Mouse (Mus musculus): ENCODE data around the gene Hist1h2ak.
A peak's percentile ranks its signal among the peaks of the same experiment; 100 is the strongest.
"Not testable (repeated sequence)": the region's sequence is repeated elsewhere in the genome, so short reads cannot be mapped to it uniquely, and the experiment has no call there.

Gene Hist1h2ak

GRCm38 (mm10) chr13:21721107-21721756 is 32.4 kb downstream of the Hist1h2ak start:
- not testable (repeated sequence) for DNase-seq (ENCODE audit: low read depth)

- DNase-seq (ENCODE audit: low read depth) = no peak
These were observed 35.1 kb downstream of the Hist1h2ak start for GRCm38 (mm10) chr13:21718381-21719080.

GRCm38 (mm10) chr13:21717397-21718357 is 36.0 kb downstream of the Hist1h2ak start, which contains the start of gene Hist1h3h:
Hist1h3h (plus strand) TSS chr13:21717659.
- peak; percentile 88 for DNase-seq (ENCODE audit: low read depth)

- not testable (repeated sequence) for DNase-seq (ENCODE audit: low read depth)
These were observed 36.9 kb downstream of the Hist1h2ak start for GRCm38 (mm10) chr13:21716540-21717391.

- peak; percentile 88 for DNase-seq (ENCODE audit: low read depth)
These were observed 37.6 kb downstream of the Hist1h2ak start, which contains the start of the genes Hist1h2bl and Hist1h2ai for GRCm38 (mm10) chr13:21715864-21716539. Hist1h2bl (minus strand) TSS chr13:21716143. Hist1h2ai (plus strand) TSS chr13:21716422.

GRCm38 (mm10) chr13:21715131-21715863 is 38.3 kb downstream of the Hist1h2ak start:
- no peak for DNase-seq (ENCODE audit: low read depth)

- peak; percentile 36 for DNase-seq (ENCODE audit: low read depth)
These were observed 38.9 kb downstream of the Hist1h2ak start for GRCm38 (mm10) chr13:21714725-21715124.

- no peak for DNase-seq (ENCODE audit: low read depth)
These were observed 41.9 kb downstream of the Hist1h2ak start for GRCm38 (mm10) chr13:21711698-21712097.

GRCm38 (mm10) chr13:21710821-21711525 is 42.7 kb downstream of the Hist1h2ak start:
- peak; percentile 41 for DNase-seq (ENCODE audit: low read depth)

GRCm38 (mm10) chr13:21710031-21710711 is 43.5 kb downstream of the Hist1h2ak start:
- peak; percentile 63 for DNase-seq (ENCODE audit: low read depth)

- DNase-seq (ENCODE audit: low read depth) = no peak
These were observed 47.0 kb downstream of the Hist1h2ak start for GRCm38 (mm10) chr13:21706669-21707068.
